Mouse (Mus musculus): ENCODE results near the gene Spem2.

Gene Spem2

GRCm38 (mm10) chr11:69835326-69835965 lies 17.2 kb upstream of the Spem2 start:
- DNase-seq (ENCODE audit: low read depth, low spot score) = no peak

- no peak for DNase-seq (ENCODE audit: low read depth, low spot score)
Observed at GRCm38 (mm10) chr11:69834001-69834549, 15.8 kb upstream of the Spem2 start.

GRCm38 (mm10) chr11:69833554-69833953 lies 15.3 kb upstream of the Spem2 start:
- no peak for DNase-seq (ENCODE audit: low read depth, low spot score)

GRCm38 (mm10) chr11:69828832-69829231 lies 10.6 kb upstream of the Spem2 start:
- DNase-seq (ENCODE audit: low read depth, low spot score) = no peak

- DNase-seq (ENCODE audit: low read depth, low spot score) = no peak
Observed at GRCm38 (mm10) chr11:69823456-69823855, 5.2 kb upstream of the Spem2 start.

GRCm38 (mm10) chr11:69822080-69822479 lies 3.8 kb upstream of the Spem2 start, which contains the start of gene Spem1:
Gene Spem1 (minus strand): TSS chr11:69822180.
- DNase-seq (ENCODE audit: low read depth, low spot score) = no peak

- no peak for DNase-seq (ENCODE audit: low read depth, low spot score)
Observed at GRCm38 (mm10) chr11:69818871-69819270, 606 bp upstream of the Spem2 start.

GRCm38 (mm10) chr11:69816520-69816919 lies 1.7 kb downstream of the Spem2 start:
- no peak for DNase-seq (ENCODE audit: low read depth, low spot score)

- no peak for DNase-seq (ENCODE audit: low read depth, low spot score)
Observed at GRCm38 (mm10) chr11:69815155-69815554, 3.1 kb downstream of the Spem2 start, which contains the start of gene Gm39566. Gene Gm39566 (minus strand): TSS chr11:69815298.

- no peak for DNase-seq (ENCODE audit: low read depth, low spot score)
Observed at GRCm38 (mm10) chr11:69810280-69810679, 8.0 kb downstream of the Spem2 start.

GRCm38 (mm10) chr11:69807641-69808040 lies 10.6 kb downstream of the Spem2 start:
- DNase-seq (ENCODE audit: low read depth, low spot score) = no peak

- DNase-seq (ENCODE audit: low read depth, low spot score) = no peak
Observed at GRCm38 (mm10) chr11:69806378-69806777, 11.9 kb downstream of the Spem2 start.

GRCm38 (mm10) chr11:69804972-69805909 lies 13.0 kb downstream of the Spem2 start, which contains the start of gene Tmem102:
Gene Tmem102 (minus strand): TSS chr11:69805624.
- DNase-seq (ENCODE audit: low read depth, low spot score) = no peak

GRCm38 (mm10) chr11:69804652-69804940 lies 13.7 kb downstream of the Spem2 start:
- DNase-seq (ENCODE audit: low read depth, low spot score) = no peak

GRCm38 (mm10) chr11:69803786-69804651 lies 14.2 kb downstream of the Spem2 start:
- DNase-seq (ENCODE audit: low read depth, low spot score) = no peak

- no peak for DNase-seq (ENCODE audit: low read depth, low spot score)
Observed at GRCm38 (mm10) chr11:69803328-69803727, 14.9 kb downstream of the Spem2 start.

GRCm38 (mm10) chr11:69802648-69803105 lies 15.6 kb downstream of the Spem2 start:
- DNase-seq (ENCODE audit: low read depth, low spot score) = no peak

GRCm38 (mm10) chr11:69801379-69801977 lies 16.8 kb downstream of the Spem2 start, which contains the start of gene Fgf11:
Gene Fgf11 (minus strand): TSS chr11:69801857.
- DNase-seq (ENCODE audit: low read depth, low spot score) = no peak

- DNase-seq (ENCODE audit: low read depth, low spot score) = no peak
Observed at GRCm38 (mm10) chr11:69800392-69801197, 17.7 kb downstream of the Spem2 start.

- DNase-seq (ENCODE audit: low read depth, low spot score) = no peak
Observed at GRCm38 (mm10) chr11:69800138-69800391, 18.2 kb downstream of the Spem2 start.

Data from WW6 (cell line).